Mouse (Mus musculus) liver, adult 2 months (tissue): ENCODE measurements around the gene Cdc42. TPM values are rescaled to one million over a fixed set of nuclear protein-coding genes. Genes with fewer than 3 reads are reported as not detected.

Experiments
- DNase-seq: peaks from one replicate; pipeline ENCODE4 v3.0.0-alpha.2; 2011; ENCODE audit warnings: low read depth, low spot score; ENCODE audit errors: extremely low read depth
- H3K27ac ChIP-seq: fragments of 200-500 bp; replicated peaks from 2 replicates; pipeline ENCODE4 v1.5.1; 2012; ENCODE audit warnings: low read depth, mild to moderate bottlenecking, control low read depth, inconsistent platforms, low read length; ENCODE audit not compliant: insufficient read depth
- H3K27me3 ChIP-seq: fragments of 200-500 bp; 2 replicates; pipeline ENCODE4 v1.6.1; 2012; ENCODE audit warnings: mild to moderate bottlenecking, moderate library complexity, low read length, inconsistent platforms; ENCODE audit not compliant: control insufficient read depth, insufficient read depth
- H3K36me3 ChIP-seq: fragments of 200-500 bp; 2 replicates; pipeline ENCODE4 v1.6.1; 2012; ENCODE audit warnings: low read length, inconsistent platforms; ENCODE audit not compliant: control insufficient read depth, insufficient read depth
- H3K4me1 ChIP-seq: fragments of 200-500 bp; 2 replicates; pipeline ENCODE4 v1.6.1; 2011; ENCODE audit warnings: low read length; ENCODE audit not compliant: control insufficient read depth, insufficient read depth
- H3K4me3 ChIP-seq: fragments of 200-500 bp; 2 replicates; pipeline ENCODE4 v1.5.1; 2011; ENCODE audit warnings: low read depth, mild to moderate bottlenecking, control low read depth, low read length, moderate library complexity; ENCODE audit not compliant: insufficient read depth
- H3K79me2 ChIP-seq: fragments of 200-500 bp; 2 replicates; pipeline ENCODE4 v1.6.1; 2012; ENCODE audit warnings: inconsistent platforms, mild to moderate bottlenecking, low read length, moderate library complexity; ENCODE audit not compliant: control insufficient read depth, insufficient read depth
- H3K9ac ChIP-seq: fragments of 200-500 bp; 2 replicates; pipeline ENCODE4 v1.6.1; 2012; ENCODE audit warnings: low read depth, mild to moderate bottlenecking, control low read depth, inconsistent platforms, low read length
- CTCF ChIP-seq: fragments of 200-500 bp; IDR thresholded peaks from 2 replicates; pipeline ENCODE4 v1.5.1; 2011; ENCODE audit warnings: low read depth, low read length, control low read depth
- POLR2A ChIP-seq: fragments of 200-500 bp; IDR thresholded peaks from 2 replicates; pipeline ENCODE4 v1.6.1; 2011; ENCODE audit warnings: low read length, control low read depth; ENCODE audit not compliant: insufficient read depth; ENCODE audit errors: extremely low read depth
- WGBS: fragments of 180-500 bp; shearing (Covaris S2); methylation state at CpG from one replicate; pipeline ENCODE4 v1.1.7; 2018; 5-methylcytosine and 5-hydroxymethylcytosine counted together
- polyA plus RNA-seq: library from polyadenylated mRNA; depleted of rRNA; stranded (reverse); fragments of >200 nt; gene quantifications from 2 replicates; pipeline ENCODE4 v1.2.3, GENCODE M21; 2012
- total RNA-seq: library from RNA; depleted of rRNA; stranded (reverse); fragments of >200 nt; gene quantifications from 2 replicates; pipeline ENCODE4 v1.2.3, GENCODE M21; 2014

Gene Cdc42
- total and polyA plus RNA-seq, 2 experiments, result 35.8 to 131 TPM

DNA sequence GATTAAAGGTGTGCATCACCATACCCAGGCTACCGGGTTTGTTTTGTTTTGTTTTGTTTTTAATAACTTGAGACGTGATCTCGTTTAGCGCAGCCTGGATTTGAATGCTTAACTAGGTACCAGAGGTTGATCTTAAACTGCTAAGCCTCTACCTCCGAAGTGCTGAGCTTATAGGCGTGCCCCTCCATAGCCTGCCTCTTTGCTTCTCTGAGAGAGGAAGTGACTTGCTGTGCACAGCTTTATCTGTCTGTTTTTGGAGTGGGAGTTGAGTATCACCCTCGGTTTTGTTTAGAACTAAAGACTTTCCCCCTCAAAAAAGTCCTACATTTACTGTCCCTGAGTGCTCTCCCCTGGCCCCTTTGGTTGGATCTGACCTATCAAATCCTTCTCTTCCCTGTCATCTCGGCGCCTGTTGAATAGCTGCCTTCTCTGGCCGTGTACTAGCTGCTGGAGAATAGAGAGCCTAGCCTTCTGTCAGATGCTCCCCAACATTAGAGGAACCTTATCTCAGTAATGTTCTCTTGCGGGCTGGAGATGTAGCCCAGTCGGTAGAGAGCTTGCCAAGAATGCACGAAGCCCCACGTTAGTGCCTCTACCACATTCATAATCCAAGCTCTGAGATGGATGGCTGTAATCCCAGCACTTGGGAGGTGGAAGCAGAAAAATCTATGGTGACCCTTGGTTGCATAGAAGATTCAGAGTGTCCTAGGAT lies 927 bp upstream of the Cdc42 start:
- DNase-seq, result no peak
- Histone ChIP-seq H3K4me1 (peaks cover 6% of the 10 kb centered on the region), H3K27ac (no peak overlapping the region), H3K4me3 (no peak overlapping the region), H3K27me3 (no peaks in the 10 kb centered on the region), H3K9ac (no peak overlapping the region; the same call in 1 of the 2 replicates), H3K79me2 (peaks cover 19% of the 10 kb centered on the region), H3K36me3 (peaks cover 2% of the 10 kb centered on the region)
- 65% methylated on average over 14 of the region's 14 CpGs for WGBS
- TF ChIP-seq POLR2A (no peak), CTCF (no peak)

DNA sequence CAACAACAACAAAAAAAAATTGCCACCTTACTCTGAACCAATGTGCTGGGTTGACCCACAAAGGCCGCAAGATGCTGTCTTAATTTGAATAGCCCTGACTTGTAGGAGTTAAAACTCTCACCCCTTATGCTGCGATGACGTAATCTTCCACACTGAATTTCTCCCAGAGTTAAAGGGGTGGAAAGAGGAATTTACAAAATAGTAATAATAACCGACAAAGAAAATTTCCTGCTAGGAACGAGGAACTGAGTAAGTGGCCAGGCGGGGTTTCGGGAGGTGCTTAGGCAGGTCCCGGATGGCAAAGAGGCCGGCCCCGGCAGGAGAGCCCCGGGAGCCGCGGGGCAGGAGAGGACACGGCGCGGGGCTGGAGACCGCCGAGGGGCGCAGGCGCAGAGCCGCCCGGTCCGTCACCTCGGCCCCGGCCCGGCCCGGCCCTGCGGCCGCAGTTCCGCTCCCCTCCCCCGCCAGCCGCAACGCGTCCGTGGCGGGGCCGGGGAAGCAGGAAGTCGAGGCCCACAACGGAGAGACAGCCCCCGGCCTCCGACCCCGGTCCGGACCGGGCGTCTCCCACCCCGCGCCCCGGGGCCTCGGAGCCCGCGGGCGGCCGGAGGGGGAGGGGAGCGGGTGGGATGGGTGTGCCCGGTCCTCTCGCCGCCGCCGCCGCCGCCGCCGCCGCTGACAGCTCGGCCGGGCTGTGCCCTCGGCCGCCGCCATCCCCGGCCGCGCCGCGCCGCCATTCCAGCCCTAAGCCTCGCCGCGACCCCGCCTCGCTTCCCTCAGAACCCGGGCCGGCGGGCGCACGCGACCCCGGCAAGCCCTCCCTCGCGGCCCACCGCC lies 628 bp downstream of the Cdc42 start:
- Histone ChIP-seq H3K9ac (peak overlapping the region; percentile 100), H3K27me3 (no peaks in the 10 kb centered on the region), H3K4me3 (peak overlapping the region; percentile 97), H3K79me2 (peaks cover 26% of the 10 kb centered on the region), H3K36me3 (peaks cover 2% of the 10 kb centered on the region), H3K4me1 (peaks cover 13% of the 10 kb centered on the region), H3K27ac (peak overlapping the region; percentile 98)
- under 1% methylated on average over 77 of the region's 90 CpGs for WGBS
- TF ChIP-seq CTCF, result no peak
- 0 out of 2 replicates have a peak, but pooled peaks have one; percentile 15 for TF ChIP-seq POLR2A
- DNase-seq, result peak; percentile 64

DNA sequence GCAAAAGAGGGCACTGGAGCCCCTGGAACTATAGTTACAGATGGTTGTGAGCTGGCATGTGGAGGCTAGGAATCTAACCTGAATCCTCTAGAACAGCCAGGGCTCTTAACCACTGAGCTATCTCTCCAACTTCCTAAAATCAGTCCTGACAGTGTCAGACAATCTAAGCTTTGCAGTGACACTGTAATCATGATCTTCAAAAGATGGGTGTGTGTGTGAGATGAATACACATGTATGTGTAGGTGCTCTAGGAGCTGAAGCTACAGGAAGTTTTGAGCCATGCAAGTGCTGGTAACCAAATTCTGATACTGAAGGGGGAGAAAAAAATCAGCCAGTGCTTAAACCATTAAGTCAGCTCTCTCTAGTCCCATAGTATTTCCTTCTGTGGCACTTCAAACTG lies 6.9 kb downstream of the Cdc42 start:
- no peak overlapping the region for H3K4me3 ChIP-seq
- H3K36me3 ChIP-seq, result peaks cover 10% of the 10 kb centered on the region
- no peak overlapping the region for H3K27ac ChIP-seq
- H3K27me3 ChIP-seq, result no peaks in the 10 kb centered on the region
- H3K79me2 ChIP-seq, result peaks cover 42% of the 10 kb centered on the region
- TF ChIP-seq POLR2A (no peak), CTCF (no peak)
- no peak for DNase-seq
- no peak overlapping the region for H3K9ac ChIP-seq
- H3K4me1 ChIP-seq, result peaks cover 24% of the 10 kb centered on the region

DNA sequence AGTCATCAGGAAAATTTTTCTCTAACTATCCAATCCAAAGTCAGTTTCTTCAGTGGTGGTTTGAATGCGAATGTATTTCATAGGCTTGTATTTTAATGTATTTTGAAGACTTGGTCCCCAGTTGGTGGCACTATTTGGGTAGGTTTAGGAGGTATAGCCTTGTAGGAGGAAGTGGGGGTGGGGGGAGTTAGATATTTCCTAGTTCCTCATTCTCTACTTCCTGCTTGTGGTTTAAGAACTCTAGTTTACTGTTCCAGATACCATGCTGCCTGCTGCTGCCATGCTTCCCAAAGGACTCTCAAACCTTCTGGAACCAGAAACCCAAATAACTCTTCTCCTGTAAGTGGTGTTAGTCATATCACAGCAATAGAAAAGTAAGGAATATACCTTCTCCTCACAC lies 11.7 kb downstream of the Cdc42 start:
- no peak overlapping the region for H3K27ac ChIP-seq
- H3K79me2 ChIP-seq, result peaks cover 44% of the 10 kb centered on the region
- H3K4me1 ChIP-seq, result peaks cover 12% of the 10 kb centered on the region
- TF ChIP-seq POLR2A, result no peak
- TF ChIP-seq CTCF, result no peak
- WGBS, result 100% methylated on average over 1 of the region's 1 CpGs
- H3K9ac ChIP-seq, result no peak overlapping the region
- DNase-seq, result peak; percentile 38
- H3K4me3 ChIP-seq, result no peak overlapping the region
- no peaks in the 10 kb centered on the region for H3K27me3 ChIP-seq
- H3K36me3 ChIP-seq, result peaks cover 11% of the 10 kb centered on the region

DNA sequence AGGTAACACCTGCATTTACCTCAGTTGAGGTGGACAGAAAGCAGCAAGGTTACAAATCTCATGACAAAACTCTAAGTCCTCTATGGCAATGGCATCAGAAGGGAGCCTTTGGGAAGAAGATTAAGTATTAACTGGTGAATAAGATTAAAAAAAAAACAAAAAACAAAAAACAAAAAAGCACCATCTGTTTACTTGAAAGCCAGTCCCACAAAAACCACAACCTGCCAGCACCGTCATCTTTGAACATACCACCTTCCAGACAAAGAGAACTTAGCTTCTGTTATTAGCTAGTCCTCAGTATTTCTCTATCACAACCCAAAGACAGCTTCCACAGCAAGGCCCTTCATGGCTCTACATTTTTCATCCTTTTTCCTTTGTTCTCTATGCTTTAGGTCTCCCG lies 12.4 kb downstream of the Cdc42 start:
- H3K4me3 ChIP-seq, result no peak overlapping the region
- H3K4me1 ChIP-seq, result peaks cover 10% of the 10 kb centered on the region
- H3K36me3 ChIP-seq, result peaks cover 8% of the 10 kb centered on the region
- H3K27ac ChIP-seq, result no peak overlapping the region
- no peak overlapping the region for H3K9ac ChIP-seq
- WGBS, result 84% methylated on average over 2 of the region's 2 CpGs
- no peaks in the 10 kb centered on the region for H3K27me3 ChIP-seq
- H3K79me2 ChIP-seq, result peaks cover 44% of the 10 kb centered on the region
- no peak for DNase-seq
- TF ChIP-seq CTCF, result no peak
- no peak for TF ChIP-seq POLR2A

DNA sequence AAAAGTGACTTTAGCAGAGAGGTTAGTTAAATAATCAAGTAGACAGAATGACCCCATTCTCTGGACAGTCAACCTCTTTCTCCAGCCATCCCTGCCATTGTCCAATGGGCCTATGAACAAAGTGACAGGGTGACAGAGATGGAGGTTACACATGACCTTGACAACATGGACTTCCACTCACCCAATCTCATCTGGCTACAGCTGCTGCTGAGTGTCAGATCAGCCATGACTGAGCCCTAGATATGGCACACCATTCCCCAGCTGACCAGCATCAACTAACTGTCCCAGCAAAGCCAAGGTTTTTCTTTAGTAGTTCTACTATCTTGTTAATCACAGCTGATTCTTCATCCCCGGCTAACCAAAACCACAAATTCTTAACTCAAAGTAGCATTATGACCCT lies 14.7 kb downstream of the Cdc42 start:
- no peak for DNase-seq
- no peak for TF ChIP-seq CTCF
- TF ChIP-seq POLR2A, result no peak
- no peak overlapping the region for H3K4me3 ChIP-seq
- peaks cover 8% of the 10 kb centered on the region; the same call in 1 of the 2 replicates for H3K36me3 ChIP-seq
- no peaks in the 10 kb centered on the region for H3K27me3 ChIP-seq
- peaks cover 17% of the 10 kb centered on the region for H3K4me1 ChIP-seq
- 98% methylated on average over 1 of the region's 1 CpGs for WGBS
- H3K79me2 ChIP-seq, result peaks cover 52% of the 10 kb centered on the region
- H3K9ac ChIP-seq, result no peak overlapping the region
- H3K27ac ChIP-seq, result no peak overlapping the region
